Mouse (Mus musculus): Measurements from ENCODE around the gene Crx.

DNA sequence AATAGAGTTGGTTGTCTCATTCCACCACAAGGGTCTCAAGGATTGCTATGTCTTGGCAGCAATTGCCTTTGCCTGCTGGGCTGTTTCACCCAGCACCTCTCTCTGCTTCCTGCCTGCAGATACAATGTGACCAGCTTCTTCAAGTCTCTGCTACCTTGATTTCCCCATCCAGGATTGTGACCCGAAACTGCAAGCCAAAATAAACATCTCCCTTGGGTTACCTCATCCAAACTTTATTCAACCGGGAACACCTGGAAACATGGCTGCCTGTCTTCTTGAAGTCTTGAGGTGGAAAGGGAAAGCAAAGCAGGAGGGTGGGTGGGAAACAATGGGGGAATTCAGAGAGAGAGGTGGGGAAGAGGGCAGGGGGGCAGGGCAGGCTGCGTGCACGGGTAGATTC lies 37.2 kb upstream of the Crx start:
- TF ChIP-seq GATA1 (IDR thresholded peaks at IDR 0.05; ENCODE audit: borderline replicate concordance, low read length) (no peak), FLI1 (IDR thresholded peaks at IDR 0.05; ENCODE audit: low read length) (no peak)
